Mouse (Mus musculus) ES-Bruce4 (cell line): ENCODE data around the gene Ldlrap1.

ENCODE experiments used
- CTCF ChIP-seq: IDR thresholded peaks from one replicate; pipeline ENCODE4 v1.8.1; 2011; ENCODE audit warnings: low read depth, low read length
- EP300 ChIP-seq: IDR thresholded peaks from 2 replicates; pipeline ENCODE4 v1.6.1; 2011; ENCODE audit warnings: low read depth, low read length; ENCODE audit not compliant: insufficient read depth
- POLR2A ChIP-seq: IDR thresholded peaks from one replicate; pipeline ENCODE4 v1.8.1; 2011; ENCODE audit warnings: low read length; ENCODE audit not compliant: insufficient read depth

DNA sequence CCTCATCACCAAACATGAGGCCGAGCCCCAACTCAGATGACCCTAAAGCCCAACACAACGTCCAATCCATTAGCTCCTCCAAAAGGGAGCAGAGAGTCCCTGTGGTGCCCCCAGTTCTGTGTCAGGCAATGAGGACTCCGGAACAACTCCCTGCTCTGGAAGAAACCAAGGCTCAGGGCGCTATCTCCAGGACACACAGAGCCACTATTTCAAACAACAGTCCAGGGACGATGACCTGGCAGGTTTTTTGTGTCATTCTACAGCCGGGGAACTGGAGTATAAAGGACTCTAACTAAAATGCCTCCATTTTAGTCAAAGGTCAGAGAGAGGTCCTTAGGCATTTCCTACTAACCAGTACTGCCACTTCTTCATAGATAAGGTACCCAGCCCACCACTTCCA lies 7.5 kb downstream of the Ldlrap1 start:
- no peak for TF ChIP-seq POLR2A
- no peak for TF ChIP-seq CTCF
- TF ChIP-seq EP300: no peak
